Mouse (Mus musculus) neutrophil, adult 83 days (primary cell): ENCODE measurements around the gene AW146154. TPM values are rescaled to one million over a fixed set of nuclear protein-coding genes. Genes with fewer than 3 reads are reported as not detected.

Experiments
- total RNA-seq, 2 experiments: library from RNA; stranded (reverse); gene quantifications; one replicate each; pipeline ENCODE4 v1.2.4; 2023

AW146154 gene
- total RNA-seq, result 1 to 10 TPM; 4.6 to 4.7 TPM

GRCm38 (mm10) chr7:41499389-41500049, at the start of gene AW146154, which contains the start of gene Gm20449:
TSS of gene AW146154 (minus strand) at chr7:41499890.
TSS of gene Gm20449 (minus strand) at chr7:41499417.

GRCm38 (mm10) chr7:41448596-41448995, 51.1 kb downstream of the AW146154 start, which contains the start of gene Vmn2r57:
TSS of gene Vmn2r57 (minus strand) at chr7:41448696.

Other genes with a start within 250 kb of the AW146154 start
- 1 to 10 TPM; 6.8 to 8.4 TPM for gene AI987944, start 106.5 kb downstream of the AW146154 start, total RNA-seq
- not detected for gene Vmn2r57, start 51.2 kb downstream of the AW146154 start, total RNA-seq
- gene Gm20449, start 473 bp downstream of the AW146154 start, total RNA-seq, result under 1 TPM in 1 of 2 experiments, not detected in 1; 0.13 TPM
- gene Gm6871, start 73.8 kb upstream of the AW146154 start, total RNA-seq, result not detected
- 1 to 10 TPM; 8.3 TPM for gene 2610021A01Rik, start 99.3 kb upstream of the AW146154 start, total RNA-seq
- 1 to 10 TPM; 2.9 to 3.6 TPM for gene Zfp788, start 133.3 kb upstream of the AW146154 start, total RNA-seq